Mouse (Mus musculus) bone marrow macrophage, adult 2 months (primary cell): Measurements from ENCODE around the gene Pi16.

Experiments
- CTCF ChIP-seq: IDR thresholded peaks from 2 replicates; pipeline ENCODE4 v1.5.1; 2012; ENCODE audit warnings: low read depth, mild to moderate bottlenecking, low read length, moderate library complexity
- POLR2A ChIP-seq: IDR thresholded peaks from 2 replicates; pipeline ENCODE4 v1.6.1; 2012; ENCODE audit warnings: mild to moderate bottlenecking, low read depth, low read length, borderline replicate concordance

DNA sequence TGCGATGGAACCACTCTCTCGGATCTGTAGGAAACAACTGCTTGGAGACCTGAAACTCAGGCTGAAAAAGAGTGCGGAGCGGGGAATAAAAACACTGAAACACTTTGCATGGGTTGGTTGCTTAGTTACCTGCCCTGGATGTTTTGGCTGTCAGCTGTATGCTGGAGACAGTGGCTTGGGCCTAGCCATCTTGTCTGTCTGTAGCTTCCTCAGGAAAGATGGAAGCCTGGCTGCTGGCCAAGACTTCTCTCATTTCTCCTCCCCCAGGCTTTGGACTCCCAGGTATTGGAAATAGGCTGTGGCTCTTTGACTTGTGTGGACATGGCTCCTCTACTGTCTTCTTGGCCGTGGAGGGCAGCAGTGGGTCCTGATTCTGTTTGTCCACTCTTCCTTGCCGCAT is 16.1 kb upstream of the Pi16 start:
- TF ChIP-seq CTCF (no peak), POLR2A (no peak)
